Mouse (Mus musculus): ENCODE measurements around the gene Ehd1.

Gene Ehd1

DNA sequence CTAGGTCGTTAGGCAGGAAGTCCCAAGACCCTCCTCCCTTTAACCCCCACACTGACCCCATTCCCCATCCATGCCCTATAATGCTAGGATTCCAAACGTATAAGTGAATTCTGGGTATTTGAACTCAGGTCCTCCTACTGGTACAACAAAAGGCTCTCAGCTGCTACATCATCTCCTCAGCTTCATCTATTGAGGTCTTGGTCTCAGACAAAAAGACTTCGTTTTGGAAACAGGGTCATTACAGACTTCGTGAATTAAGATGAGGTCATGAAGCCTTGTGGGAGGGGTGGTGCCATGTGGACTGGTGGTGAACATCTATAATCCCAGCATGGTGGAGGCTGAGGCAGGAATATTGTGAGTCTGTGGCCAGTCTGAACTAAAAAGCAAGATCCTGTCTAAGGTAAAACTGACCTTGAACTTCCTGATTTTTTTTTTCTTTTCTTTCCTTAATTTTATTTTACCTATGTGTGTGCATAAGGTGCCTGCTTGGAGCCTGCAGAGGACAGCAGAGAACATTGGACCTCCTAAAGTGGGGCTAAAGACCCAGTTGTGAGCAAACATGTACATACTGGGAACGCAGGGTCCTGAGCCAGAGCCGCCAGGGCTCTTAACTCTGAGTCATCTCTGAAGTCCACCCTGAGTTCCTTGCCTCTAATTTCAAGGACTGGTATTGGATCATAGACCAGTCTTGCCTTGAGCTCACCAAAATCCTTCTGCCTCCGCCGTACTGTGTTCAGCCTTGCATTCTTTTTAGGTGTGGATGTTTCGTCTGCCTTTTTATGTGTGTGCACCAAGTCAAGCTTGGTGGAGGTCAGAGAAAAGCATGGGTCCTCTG, 57.5 kb downstream of the Ehd1 start:
- DNase-seq (ENCODE audit: low read depth, low spot score) = no peak

DNA sequence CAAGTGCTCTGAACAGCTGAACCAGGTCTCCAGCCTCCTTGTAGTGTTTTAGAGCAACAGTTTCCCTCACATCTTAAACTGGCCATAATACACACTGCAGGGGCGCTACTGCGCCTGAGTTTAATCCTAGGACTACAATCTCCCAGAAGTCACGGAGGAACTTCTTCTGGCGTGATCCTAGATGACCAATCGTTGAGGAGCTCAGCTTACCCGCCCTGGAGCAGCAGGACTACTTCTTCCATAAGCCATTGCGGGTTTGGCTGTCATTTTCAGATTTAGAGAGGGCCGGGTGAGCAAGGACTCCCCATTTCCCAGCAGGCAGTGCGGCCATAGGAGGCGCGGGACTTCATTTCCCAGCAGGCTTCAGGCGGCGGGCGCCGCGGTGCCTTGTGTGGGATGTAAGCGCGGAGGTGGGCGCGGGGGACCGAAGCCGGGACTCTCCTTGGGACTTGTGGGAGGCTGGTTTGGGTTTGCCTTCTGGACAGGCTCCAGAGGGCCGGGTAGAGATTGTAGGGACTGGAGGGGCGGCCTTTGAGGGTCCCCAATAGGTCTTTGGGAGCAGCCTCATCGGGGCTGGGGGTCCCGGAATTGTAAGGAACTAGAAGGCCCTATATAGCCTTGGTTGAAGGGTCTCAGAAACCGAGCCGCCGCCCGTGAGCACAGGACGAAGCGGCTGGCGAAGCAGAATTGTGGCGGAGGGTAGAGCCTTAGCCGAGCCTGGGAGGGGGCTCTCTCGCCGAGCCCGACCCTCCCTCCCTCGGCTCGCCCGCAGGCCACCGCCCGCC, 58.3 kb downstream of the Ehd1 start, which contains the start of gene Men1:
Gene Men1 (plus strand): TSS at position 307 of the 785 bp plus-strand sequence.
- peak; percentile 90 for DNase-seq (ENCODE audit: low read depth, low spot score)

DNA sequence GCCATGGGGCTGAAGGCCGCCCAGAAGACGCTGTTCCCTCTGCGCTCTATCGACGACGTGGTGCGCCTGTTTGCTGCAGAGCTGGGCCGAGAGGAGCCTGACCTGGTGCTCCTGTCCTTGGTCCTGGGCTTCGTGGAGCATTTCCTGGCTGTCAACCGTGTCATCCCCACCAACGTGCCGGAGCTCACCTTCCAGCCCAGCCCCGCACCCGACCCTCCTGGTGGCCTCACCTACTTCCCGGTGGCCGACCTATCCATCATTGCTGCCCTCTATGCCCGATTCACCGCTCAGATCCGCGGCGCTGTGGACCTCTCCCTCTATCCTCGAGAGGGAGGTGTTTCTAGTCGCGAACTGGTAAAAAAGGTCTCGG, 58.9 kb downstream of the Ehd1 start:
- no peak for DNase-seq (ENCODE audit: low read depth, low spot score)

DNA sequence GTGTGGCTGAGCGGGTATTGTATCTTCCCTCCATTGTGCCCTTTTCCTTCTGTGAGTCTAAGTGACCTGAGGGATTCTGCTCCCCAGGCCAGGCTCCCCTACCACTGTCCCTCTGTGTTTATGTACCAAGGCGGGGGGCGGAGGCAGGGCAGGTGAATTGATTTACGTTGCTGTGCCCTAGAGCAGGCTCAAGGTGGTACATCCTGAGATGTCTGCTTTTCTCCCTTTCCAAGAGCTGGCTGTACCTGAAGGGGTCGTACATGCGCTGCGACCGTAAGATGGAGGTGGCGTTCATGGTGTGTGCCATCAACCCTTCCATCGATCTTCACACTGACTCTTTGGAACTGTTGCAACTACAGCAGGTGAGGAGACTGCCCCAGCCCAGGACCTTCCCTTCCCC, 60.4 kb downstream of the Ehd1 start:
- DNase-seq (ENCODE audit: low read depth, low spot score) = no peak

DNA sequence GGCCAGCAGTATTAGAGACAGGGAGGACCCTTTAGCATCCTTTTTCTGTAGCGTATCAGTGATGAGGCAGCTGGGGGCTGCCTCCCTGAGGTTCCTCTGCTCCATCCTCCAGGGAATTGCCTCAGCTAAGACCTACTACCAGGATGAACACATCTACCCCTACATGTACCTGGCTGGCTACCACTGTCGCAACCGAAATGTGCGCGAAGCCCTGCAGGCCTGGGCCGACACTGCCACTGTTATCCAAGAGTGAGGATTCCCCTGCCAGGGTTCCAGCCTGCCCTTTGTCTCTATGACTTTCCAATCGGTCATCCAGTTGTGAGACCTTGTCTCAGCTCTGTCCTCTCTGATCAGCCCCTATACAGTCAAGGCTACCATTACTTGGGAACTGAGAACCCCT, 61.6 kb downstream of the Ehd1 start:
- no peak for DNase-seq (ENCODE audit: low read depth, low spot score)

DNA sequence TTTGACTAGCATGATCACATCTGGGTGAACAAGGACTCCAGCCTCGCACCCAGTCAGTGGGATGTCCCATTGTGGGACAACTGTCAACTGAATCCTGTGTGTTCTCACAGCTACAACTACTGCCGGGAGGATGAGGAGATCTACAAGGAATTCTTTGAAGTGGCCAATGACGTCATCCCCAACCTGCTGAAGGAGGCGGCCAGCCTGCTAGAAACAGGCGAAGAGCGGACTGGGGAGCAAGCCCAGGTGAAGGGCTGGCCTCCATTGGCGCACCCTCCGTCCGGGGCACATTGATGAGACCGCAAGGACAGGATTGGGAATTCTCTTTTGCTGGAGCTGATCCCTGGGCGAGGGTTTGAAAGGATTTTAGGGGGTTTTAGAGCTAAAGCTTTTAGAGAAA, 62.2 kb downstream of the Ehd1 start:
- no peak for DNase-seq (ENCODE audit: low read depth, low spot score)

DNA sequence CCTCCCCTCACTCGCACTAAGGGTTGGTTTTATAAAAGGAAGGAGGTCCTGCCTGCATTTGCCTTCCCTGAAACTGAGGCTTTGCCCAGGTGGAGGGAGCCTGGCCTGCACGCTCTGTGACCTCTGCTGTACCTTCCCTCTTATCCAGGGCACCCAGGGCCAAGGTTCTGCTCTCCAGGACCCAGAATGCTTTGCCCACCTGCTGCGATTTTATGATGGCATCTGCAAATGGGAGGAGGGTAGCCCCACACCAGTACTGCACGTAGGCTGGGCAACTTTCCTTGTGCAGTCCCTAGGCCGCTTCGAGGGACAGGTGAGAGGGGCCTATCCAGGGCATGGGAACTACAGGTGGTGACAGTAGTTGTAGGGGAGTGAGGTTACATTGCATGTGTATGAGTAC, 62.7 kb downstream of the Ehd1 start:
- no peak for DNase-seq (ENCODE audit: low read depth, low spot score)

DNA sequence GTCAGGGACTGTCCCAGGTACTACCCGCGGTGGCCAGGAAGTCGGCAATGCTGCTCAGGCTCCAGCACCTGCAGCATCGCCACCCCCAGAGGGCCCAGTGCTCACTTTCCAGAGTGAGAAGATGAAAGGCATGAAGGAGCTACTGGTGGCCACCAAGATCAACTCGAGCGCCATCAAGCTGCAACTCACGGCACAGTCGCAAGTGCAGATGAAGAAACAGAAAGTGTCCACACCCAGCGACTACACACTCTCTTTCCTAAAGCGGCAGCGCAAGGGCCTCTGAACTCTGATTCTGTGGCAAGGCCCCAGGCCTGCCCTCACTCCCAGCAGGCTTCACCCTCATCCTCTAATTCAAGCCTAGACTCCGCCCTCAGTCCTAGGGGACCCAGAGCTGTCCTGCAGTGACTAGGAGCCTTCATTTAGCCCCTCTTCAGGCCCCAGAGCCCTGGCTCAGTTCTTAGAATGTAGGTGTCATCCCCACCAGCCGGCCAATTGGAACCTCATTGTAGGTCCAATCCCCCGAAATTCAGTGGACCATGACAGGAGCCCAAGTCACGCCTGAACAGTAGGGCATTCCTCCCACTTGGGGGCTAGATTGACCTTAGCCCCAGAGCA, 63.5 kb downstream of the Ehd1 start:
- no peak for DNase-seq (ENCODE audit: low read depth, low spot score)

DNA sequence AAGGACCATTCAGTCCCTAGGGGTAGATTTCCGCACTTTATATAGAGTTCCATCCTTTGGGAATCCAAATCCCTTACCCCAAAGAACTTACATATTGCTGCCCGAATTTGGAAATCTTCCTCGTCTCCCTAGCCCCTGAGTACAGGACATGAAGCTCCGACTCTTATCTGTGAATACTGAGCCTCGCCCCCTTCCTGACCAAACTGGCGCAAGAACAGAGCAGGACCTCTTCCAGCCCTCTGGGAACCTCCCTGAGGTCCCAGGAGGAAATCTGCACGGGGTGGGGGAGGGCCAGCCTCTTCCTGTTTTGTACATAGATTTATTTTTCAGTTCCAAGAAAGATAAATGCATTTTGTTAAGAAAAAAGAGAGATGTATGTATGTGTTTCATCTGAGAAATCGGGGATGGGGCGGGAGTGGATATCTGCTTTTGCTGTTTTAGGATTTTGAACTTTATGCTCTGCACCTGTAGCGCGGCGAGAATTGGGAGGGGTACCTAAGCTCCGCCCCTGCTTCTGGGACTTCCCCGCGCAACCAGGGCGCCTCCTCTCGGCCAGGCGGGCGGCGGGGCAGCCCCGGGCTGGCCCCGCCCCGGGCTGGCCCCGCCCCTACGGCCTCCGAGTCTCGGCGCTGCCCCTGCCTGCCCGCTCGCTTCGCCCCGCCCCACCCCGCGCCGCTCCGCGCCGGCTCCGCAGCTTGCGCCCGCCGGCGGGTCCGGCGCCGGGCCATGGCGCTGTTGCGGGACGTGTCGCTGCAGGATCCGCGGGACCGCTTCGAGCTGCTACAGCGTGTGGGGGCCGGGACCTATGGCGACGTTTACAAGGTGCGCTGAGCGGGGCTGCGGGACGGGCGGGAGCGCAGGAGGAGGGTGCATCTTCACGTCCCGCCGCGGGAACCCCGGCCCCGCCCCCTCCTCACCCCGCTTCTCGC, 64.3 kb downstream of the Ehd1 start, which contains the start of gene Map4k2:
Gene Map4k2 (plus strand): TSS at position 612 of the 929 bp plus-strand sequence.
- DNase-seq (ENCODE audit: low read depth, low spot score) = no peak

DNA sequence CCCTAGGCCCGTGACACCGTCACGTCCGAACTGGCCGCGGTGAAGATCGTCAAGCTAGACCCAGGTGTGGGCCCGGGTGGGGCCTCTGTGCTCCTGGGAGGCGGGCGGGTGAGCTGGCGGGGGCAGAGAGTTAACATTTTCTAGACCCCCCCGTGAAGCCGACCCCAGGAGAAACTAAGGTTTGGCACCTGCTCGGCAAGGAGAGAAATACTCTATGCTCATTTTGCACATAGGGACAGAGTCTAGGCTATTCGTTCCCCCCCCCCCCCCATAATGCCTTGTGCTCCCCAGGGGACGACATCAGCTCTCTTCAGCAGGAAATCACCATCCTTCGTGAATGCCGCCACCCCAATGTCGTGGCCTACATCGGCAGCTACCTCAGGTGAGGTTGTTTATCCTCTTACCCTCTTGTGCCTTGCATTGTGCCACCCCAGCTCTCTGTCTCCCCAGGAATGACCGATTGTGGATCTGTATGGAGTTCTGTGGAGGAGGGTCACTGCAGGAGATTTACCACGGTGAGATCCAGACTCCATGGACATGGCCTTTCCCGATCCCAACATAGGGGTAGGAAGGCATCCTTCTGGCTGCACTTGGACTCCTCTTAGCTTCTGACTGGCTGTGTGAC, 65.0 kb downstream of the Ehd1 start:
- no peak for DNase-seq (ENCODE audit: low read depth, low spot score)

DNA sequence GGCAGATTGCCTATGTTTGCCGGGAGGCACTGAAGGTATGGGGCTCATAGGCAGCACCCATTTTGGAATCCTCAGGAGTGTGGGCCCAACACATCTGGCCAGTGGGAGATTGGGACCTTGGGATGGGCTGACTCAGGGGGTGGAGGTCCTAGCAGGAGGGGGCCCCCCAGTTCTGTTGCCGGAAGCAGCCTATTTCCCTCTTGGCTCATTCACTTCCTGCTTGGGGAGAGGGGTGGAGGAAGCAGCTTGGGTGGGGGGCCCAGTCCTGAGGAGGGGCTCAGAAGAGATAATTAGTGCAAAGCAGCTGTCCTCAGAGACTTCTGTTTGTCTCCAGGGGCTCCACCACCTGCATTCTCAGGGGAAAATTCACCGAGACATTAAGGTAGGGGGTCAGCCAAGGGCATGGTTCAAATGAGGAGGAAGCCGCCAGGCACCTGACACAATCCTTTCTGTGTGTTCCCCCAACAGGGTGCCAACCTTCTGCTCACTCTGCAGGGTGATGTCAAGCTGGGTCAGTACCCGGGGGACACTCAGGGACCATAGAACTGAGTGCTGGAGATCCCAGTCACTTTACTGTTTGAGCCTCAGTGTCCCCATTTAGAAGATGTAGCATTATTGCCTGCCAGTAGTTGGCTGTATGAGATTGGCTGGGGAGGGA, 65.9 kb downstream of the Ehd1 start:
- DNase-seq (ENCODE audit: low read depth, low spot score) = no peak

DNA sequence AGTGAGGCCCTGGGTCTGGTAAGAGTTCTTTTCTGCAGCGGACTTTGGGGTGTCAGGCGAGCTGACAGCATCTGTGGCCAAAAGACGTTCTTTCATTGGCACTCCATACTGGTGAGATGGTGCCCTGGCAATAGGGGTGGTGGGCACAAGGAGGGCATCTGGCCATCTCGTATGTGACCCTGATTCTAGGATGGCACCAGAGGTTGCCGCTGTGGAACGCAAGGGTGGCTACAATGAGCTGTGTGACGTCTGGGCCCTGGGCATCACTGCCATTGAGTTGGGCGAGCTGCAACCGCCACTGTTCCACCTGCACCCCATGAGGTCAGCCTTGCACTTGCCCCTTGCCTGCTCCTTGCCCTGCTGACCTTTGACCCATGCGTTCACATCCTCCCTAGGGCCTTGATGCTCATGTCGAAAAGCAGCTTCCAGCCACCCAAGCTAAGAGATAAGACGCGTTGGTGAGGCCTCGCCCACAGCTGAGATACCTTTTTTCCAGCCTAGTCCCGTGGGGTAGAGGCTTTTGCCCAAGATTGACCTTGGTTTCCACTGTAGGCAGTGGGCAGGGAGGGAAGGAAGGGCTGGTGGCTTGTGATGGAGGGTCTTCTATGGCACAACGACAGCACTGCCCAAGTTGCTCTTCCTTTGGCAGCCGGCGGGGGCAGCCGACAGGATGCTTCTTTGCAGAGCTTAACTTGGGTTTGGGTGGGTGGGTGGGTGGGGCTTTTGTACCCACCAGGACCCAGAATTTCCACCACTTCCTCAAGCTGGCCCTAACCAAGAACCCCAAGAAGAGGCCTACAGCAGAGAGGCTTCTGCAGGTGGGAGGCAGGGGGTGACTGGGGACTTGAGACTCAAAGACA, 66.8 kb downstream of the Ehd1 start:
- no peak for DNase-seq (ENCODE audit: low read depth, low spot score)

DNA sequence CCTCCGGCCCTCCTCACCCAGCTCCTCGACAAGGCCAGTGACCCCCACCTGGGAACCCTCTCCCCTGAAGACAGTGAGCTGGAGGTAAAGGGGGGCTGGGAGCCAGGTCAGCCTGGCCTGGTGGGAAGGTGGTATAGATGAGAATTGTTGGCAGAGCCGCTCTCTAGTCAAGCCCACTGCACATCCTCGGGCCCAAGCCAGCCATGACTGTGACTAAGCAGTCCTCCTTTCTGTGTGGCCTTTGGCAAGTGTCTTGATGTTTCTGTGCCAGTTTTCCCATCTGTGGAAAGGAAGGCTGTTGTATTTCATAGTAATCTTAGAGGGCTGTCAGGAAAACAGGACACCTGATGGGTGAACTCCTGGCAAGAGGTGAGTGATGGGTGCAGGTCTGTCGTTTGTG, 67.5 kb downstream of the Ehd1 start:
- no peak for DNase-seq (ENCODE audit: low read depth, low spot score)

DNA sequence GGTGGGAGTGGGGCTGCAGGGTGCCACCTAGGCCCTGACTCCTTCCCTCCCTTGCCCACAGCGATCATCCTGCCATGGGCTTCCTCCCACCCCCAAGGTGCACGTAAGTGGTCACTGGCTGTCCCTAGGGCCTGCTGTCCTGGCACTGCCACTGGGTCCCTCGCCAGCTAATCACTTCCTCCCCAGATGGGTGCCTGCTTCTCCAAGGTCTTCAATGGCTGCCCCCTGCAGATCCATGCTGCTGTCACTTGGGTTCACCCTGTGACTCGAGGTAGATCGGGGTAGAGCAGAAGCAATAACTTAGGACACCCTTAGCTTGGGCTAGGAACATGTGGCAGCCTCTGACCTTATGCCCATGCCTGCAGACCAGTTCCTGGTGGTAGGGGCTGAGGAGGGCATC, 69.5 kb downstream of the Ehd1 start:
- DNase-seq (ENCODE audit: low read depth, low spot score) = no peak

DNA sequence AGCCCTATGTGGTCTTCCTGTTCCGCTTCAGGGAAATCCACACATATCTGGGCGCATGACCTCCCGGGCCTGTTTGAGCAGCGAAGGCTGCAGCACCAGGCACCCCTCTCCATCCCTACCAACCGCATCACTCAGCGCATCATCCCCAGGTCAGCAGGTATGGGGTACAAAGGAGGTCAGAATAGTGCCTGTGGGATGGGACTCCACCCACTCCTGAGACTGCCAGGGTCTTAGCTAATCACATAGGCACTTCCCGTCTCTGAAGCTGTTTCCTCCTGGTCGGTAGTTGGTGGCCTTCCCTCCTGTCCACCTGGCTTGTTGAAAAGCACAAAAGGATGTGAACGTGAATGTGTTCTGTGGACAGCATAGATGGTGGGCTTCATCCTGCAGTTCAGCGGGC, 70.1 kb downstream of the Ehd1 start:
- no peak for DNase-seq (ENCODE audit: low read depth, low spot score)

DNA sequence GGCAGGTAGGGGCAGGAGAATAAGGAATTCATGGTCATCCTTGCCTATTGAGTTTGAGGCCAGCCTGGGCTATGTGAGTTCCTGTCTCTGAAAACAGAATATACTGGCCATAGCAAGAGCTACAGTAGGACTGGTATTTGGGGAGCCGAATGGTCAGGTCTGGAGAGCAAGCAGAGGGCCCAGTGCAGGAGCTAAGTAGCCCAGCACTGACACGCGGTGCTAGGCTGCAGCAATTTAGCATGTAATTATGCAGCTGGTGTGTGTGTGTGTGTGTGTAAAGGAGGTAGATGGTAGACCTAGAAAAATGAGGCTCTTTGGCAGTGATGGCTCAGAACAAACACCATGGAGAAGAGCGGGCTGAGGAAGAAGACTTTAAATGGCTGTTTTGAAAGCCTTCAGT, 71.1 kb downstream of the Ehd1 start:
- no peak for DNase-seq (ENCODE audit: low read depth, low spot score)

DNA sequence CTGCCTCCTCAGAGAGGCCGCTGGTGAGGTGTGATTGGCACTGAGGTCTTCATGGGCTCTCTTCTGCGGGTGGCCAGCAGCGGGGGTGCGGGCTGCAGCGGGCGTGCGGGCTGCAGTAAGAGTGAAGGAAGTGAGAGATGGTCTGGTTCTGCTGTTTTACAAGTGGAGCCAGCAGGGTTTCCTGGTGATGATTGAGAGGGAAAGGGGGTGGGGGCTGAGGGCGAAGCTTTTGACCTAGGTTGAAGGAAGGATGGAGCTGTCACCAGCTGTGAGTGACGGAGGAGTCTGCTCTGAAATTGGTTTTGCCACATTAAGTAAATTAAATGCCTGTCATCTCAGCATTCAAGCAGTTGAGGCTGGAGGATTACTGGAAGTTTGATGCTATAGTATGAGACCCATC, 72.2 kb downstream of the Ehd1 start:
- DNase-seq (ENCODE audit: low read depth, low spot score) = no peak

DNA sequence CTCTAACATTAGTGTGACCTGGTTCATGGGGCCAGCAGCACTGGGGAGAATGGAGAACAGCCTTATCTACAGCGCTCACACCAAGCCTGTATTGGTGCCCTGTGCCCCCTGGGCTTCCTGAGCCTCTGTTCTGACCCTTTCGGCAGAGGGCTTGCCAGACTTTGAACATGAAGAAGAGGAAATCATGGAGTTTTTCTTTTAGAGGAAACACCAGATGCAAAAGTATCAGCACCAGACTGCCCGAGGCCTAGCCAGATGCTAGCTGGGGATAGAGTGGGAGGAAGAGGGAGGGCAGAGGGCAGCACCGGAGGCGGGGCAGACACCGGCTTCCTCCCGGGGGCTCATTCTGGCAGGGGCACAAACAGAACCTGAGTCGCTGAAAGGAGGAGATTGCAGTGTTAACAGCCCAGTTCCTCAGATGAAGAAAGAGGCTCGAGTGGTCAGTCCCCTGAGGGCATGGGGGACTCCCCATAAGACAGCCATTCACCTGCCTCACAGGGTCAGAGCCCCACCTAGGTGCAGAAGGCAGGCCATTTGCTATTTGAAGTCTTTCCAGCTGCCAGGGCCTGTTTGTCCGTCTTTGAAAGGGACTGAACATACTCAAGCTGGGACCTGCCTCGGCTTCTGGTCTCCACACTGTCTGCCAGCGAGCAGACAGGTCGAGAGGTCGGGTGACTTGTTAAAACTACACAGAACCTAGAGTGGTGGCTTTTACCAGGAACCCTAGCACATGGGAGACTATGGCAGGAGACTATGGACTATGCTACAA, 72.9 kb downstream of the Ehd1 start:
- no peak for DNase-seq (ENCODE audit: low read depth, low spot score)
